Mouse (Mus musculus) liver, embryonic 13.5 days (tissue): ENCODE results near the gene Krtap5-4. TPM values are rescaled to one million over a fixed set of nuclear protein-coding genes. Genes with fewer than 3 reads are reported as not detected.

Experiments
- ATAC-seq: fragments of 200-750 bp; cut with Nextera tagmentation; 2 replicates; pipeline ENCODE4 v1.8.0; 2017; ENCODE audit warnings: low read depth, mild to moderate bottlenecking, moderate number of reproducible peaks, moderate library complexity
- DNase-seq: peaks from one replicate; pipeline ENCODE4 v3.0.0; 2022
- H3K27ac ChIP-seq: fragments of 300-500 bp; sonication (generic); 2 replicates; pipeline ENCODE4 v1.5.1; 2015; ENCODE audit warnings: moderate library complexity, mild to moderate bottlenecking, inconsistent platforms
- H3K27me3 ChIP-seq: fragments of 300-500 bp; sonication (generic); 2 replicates; pipeline ENCODE4 v1.6.1; 2015; ENCODE audit warnings: mild to moderate bottlenecking, inconsistent platforms
- H3K36me3 ChIP-seq: fragments of 300-500 bp; sonication (generic); 2 replicates; pipeline ENCODE4 v1.6.1; 2015; ENCODE audit warnings: mild to moderate bottlenecking, inconsistent platforms
- H3K4me1 ChIP-seq: fragments of 300-500 bp; sonication (generic); replicated peaks from 2 replicates; pipeline ENCODE4 v1.6.1; 2015; ENCODE audit warnings: inconsistent platforms
- H3K4me2 ChIP-seq: fragments of 300-500 bp; sonication (generic); 2 replicates; pipeline ENCODE4 v1.6.1; 2015; ENCODE audit warnings: inconsistent platforms, mild to moderate bottlenecking, moderate library complexity
- H3K4me3 ChIP-seq: fragments of 300-500 bp; sonication (generic); replicated peaks from 2 replicates; pipeline ENCODE4 v1.5.1; 2015; ENCODE audit warnings: mild to moderate bottlenecking, inconsistent platforms
- H3K9ac ChIP-seq: fragments of 300-500 bp; sonication (generic); 2 replicates; pipeline ENCODE4 v1.6.1; 2015; ENCODE audit warnings: mild to moderate bottlenecking, inconsistent platforms
- H3K9me3 ChIP-seq: fragments of 300-500 bp; sonication (generic); replicated peaks from 2 replicates; pipeline ENCODE4 v1.6.1; 2016; ENCODE audit warnings: inconsistent platforms
- WGBS: fragments of 180-500 bp; shearing (Covaris S2); methylation state at CpG from one replicate; pipeline ENCODE4 v1.1.7; 2015; ENCODE audit not compliant: insufficient replicate concordance; 5-methylcytosine and 5-hydroxymethylcytosine counted together
- polyA plus RNA-seq: library from polyadenylated mRNA; unstranded; fragments of >200 nt; fragmentation: Nextera tagmentation; extraction: Ambion mirVana; gene quantifications from 2 replicates; pipeline ENCODE4 v1.2.1, GENCODE M21; 2015

Gene Krtap5-4
- polyA plus RNA-seq, 1 experiment from 2014 or later = not detected

- WGBS = 56% methylated on average over 3 of the region's 3 CpGs
- Histone ChIP-seq H3K9me3 (no peaks in the 10 kb centered on the region), H3K27ac (peak overlapping the region; percentile 34; the same call in 1 of the 2 replicates), H3K4me2 (no peak overlapping the region), H3K27me3 (no peaks in the 10 kb centered on the region), H3K4me3 (no peak overlapping the region), H3K4me1 (peaks cover 31% of the 10 kb centered on the region), H3K36me3 (no peaks in the 10 kb centered on the region), H3K9ac (no peak overlapping the region)
- DNase-seq (no peak), ATAC-seq (peak; percentile 36; the same call in 1 of the 2 replicates)
These were observed 38.9 kb downstream of the Krtap5-4 start for GRCm38 (mm10) chr7:142342247-142342640.

- Histone ChIP-seq H3K9ac (peak overlapping the region; percentile 10; the same call in 1 of the 2 replicates), H3K27me3 (no peaks in the 10 kb centered on the region), H3K9me3 (no peaks in the 10 kb centered on the region), H3K4me1 (peaks cover 52% of the 10 kb centered on the region), H3K27ac (peak overlapping the region; percentile 66), H3K4me3 (no peak overlapping the region), H3K4me2 (no peak overlapping the region), H3K36me3 (no peaks in the 10 kb centered on the region)
- DNase-seq (no peak), ATAC-seq (peak; percentile 83)
- 29% methylated on average over 4 of the region's 4 CpGs for WGBS
These were observed 44.2 kb downstream of the Krtap5-4 start for GRCm38 (mm10) chr7:142347542-142347941.

GRCm38 (mm10) chr7:142349308-142349961 is 46.1 kb downstream of the Krtap5-4 start:
- Histone ChIP-seq H3K4me2 (no peak overlapping the region), H3K4me3 (no peak overlapping the region), H3K27ac (no peak overlapping the region), H3K9ac (no peak overlapping the region), H3K27me3 (no peaks in the 10 kb centered on the region), H3K4me1 (peaks cover 71% of the 10 kb centered on the region), H3K36me3 (no peaks in the 10 kb centered on the region), H3K9me3 (no peaks in the 10 kb centered on the region)
- 58% methylated on average over 9 of the region's 9 CpGs for WGBS
- no peak for DNase-seq
- ATAC-seq = no peak

DNA sequence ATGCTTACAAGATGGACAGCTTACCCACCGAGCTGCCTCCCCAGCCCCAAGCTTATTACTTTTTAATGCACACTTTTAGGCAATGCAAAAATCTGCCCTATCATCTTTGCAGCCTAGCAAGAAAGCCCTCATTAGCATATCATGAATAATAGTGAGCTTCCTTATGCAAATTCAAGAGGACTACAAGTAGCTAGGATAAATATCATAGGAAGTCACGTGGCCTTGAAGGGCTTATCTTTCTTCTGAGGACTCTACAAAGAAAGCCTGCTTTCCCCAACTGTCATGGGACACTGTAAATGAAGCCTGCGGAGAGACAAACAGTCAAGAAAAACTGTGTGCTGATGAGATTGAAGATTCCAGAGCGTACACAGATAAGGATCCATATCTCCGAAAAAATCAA is 48.2 kb downstream of the Krtap5-4 start:
- Histone ChIP-seq H3K4me3 (no peak overlapping the region), H3K4me2 (no peak overlapping the region), H3K27ac (peak overlapping the region; percentile 88), H3K36me3 (no peaks in the 10 kb centered on the region), H3K9ac (no peak overlapping the region), H3K27me3 (no peaks in the 10 kb centered on the region), H3K4me1 (peaks cover 84% of the 10 kb centered on the region), H3K9me3 (no peaks in the 10 kb centered on the region)
- DNase-seq (no peak), ATAC-seq (no peak)
- WGBS = 34% methylated on average over 5 of the region's 5 CpGs

- H3K9ac ChIP-seq = peak overlapping the region; percentile 66
- DNase-seq = peak; percentile 74
- peak; percentile 82 for ATAC-seq
- H3K27ac ChIP-seq = peak overlapping the region; percentile 88
- no peaks in the 10 kb centered on the region for H3K36me3 ChIP-seq
- WGBS = 19% methylated on average over 5 of the region's 5 CpGs
- H3K4me1 ChIP-seq = peaks cover 74% of the 10 kb centered on the region
- H3K4me2 ChIP-seq = peak overlapping the region; percentile 59
- H3K27me3 ChIP-seq = no peaks in the 10 kb centered on the region
- H3K4me3 ChIP-seq = peak overlapping the region; percentile 21
- no peaks in the 10 kb centered on the region for H3K9me3 ChIP-seq
These were observed 50.5 kb downstream of the Krtap5-4 start for GRCm38 (mm10) chr7:142353854-142354253.

Other genes with a start within 250 kb of the Krtap5-4 start
- gene Mob2, start 242.5 kb upstream of the Krtap5-4 start, polyA plus RNA-seq = 62.5 and 64.3 TPM in 2 replicates
- 4.4 and 4.6 TPM in 2 replicates for gene Dusp8, start 207.7 kb upstream of the Krtap5-4 start, polyA plus RNA-seq
- gene Gm45618, start 182.8 kb upstream of the Krtap5-4 start, polyA plus RNA-seq = not detected in 2 replicates
- not detected in 2 replicates for gene Gm39115, start 167.5 kb upstream of the Krtap5-4 start, polyA plus RNA-seq
- not detected in 2 replicates for gene Gm45337, start 158.9 kb upstream of the Krtap5-4 start, polyA plus RNA-seq
- not detected in 2 replicates for gene Gm29735, start 146.4 kb upstream of the Krtap5-4 start, polyA plus RNA-seq
- not detected in 2 replicates for gene Gm4553, start 137.8 kb upstream of the Krtap5-4 start, polyA plus RNA-seq
- gene Krtap5-2, start 127.5 kb upstream of the Krtap5-4 start, polyA plus RNA-seq = not detected in 2 replicates
- gene Gm10153, start 113.2 kb upstream of the Krtap5-4 start, polyA plus RNA-seq = not detected in 2 replicates
- gene Krtap5-3, start 102.2 kb upstream of the Krtap5-4 start, polyA plus RNA-seq = not detected in 2 replicates
- not detected in 2 replicates for gene Gm7579, start 91.7 kb upstream of the Krtap5-4 start, polyA plus RNA-seq
- gene Krtap5-5, start 73.6 kb upstream of the Krtap5-4 start, polyA plus RNA-seq = not detected in 2 replicates
- gene Gm40460, start 62.5 kb upstream of the Krtap5-4 start, polyA plus RNA-seq = not detected in 2 replicates
- not detected in 2 replicates for gene Gm2431, start 45.2 kb upstream of the Krtap5-4 start, polyA plus RNA-seq
- gene Gm4559, start 29.2 kb upstream of the Krtap5-4 start, polyA plus RNA-seq = not detected in 2 replicates
- not detected in 2 replicates for gene Krtap5-1, start 6.4 kb upstream of the Krtap5-4 start, polyA plus RNA-seq
- gene Ifitm10, start 70.2 kb downstream of the Krtap5-4 start, polyA plus RNA-seq = 1.5 and 1.8 TPM in 2 replicates
- gene Gm49369, start 79.1 kb downstream of the Krtap5-4 start, polyA plus RNA-seq = 0.61 TPM in 1 of 2 replicates, not detected in the other
- 297 and 306 TPM in 2 replicates for gene Ctsd, start 84.5 kb downstream of the Krtap5-4 start, polyA plus RNA-seq
- gene Syt8, start 131.3 kb downstream of the Krtap5-4 start, polyA plus RNA-seq = not detected in 2 replicates
- gene Tnni2, start 138.3 kb downstream of the Krtap5-4 start, polyA plus RNA-seq = 3.4 and 4.3 TPM in 2 replicates
- gene Lsp1, start 157.3 kb downstream of the Krtap5-4 start, polyA plus RNA-seq = 14.2 and 15.5 TPM in 2 replicates
- 1.6 and 2.6 TPM in 2 replicates for gene Tnnt3, start 195.3 kb downstream of the Krtap5-4 start, polyA plus RNA-seq
- 11.3 and 12.2 TPM in 2 replicates for gene Mrpl23, start 229.1 kb downstream of the Krtap5-4 start, polyA plus RNA-seq